Mouse (Mus musculus) limb, embryonic 11.5 days (tissue): ENCODE results near the gene Cdh22. TPM values are rescaled to one million over a fixed set of nuclear protein-coding genes. Genes with fewer than 3 reads are reported as not detected.

Experiments used
- ATAC-seq: fragments of 200-750 bp; cut with Nextera tagmentation; 2 replicates; pipeline ENCODE4 v1.8.0; 2017; ENCODE audit warnings: low read depth; ENCODE audit not compliant: insufficient number of reproducible peaks, low FRiP score, low TSS enrichment
- DNase-seq: peaks from one replicate; pipeline ENCODE4 v3.0.0-alpha.2; 2015; ENCODE audit warnings: low spot score
- H3K27ac ChIP-seq: fragments of 300-500 bp; sonication (generic); replicated peaks from 2 replicates; pipeline ENCODE4 v1.5.1; 2014; ENCODE audit warnings: low read depth, mild to moderate bottlenecking, low read length
- H3K27me3 ChIP-seq: fragments of 300-500 bp; sonication (generic); 2 replicates; pipeline ENCODE4 v1.6.1; 2014; ENCODE audit warnings: mild to moderate bottlenecking, low read length, mixed read lengths; ENCODE audit not compliant: control insufficient read depth, insufficient read depth
- H3K36me3 ChIP-seq: fragments of 300-500 bp; sonication (generic); 2 replicates; pipeline ENCODE4 v1.6.1; 2014; ENCODE audit warnings: mild to moderate bottlenecking, low read length, moderate library complexity, mixed read lengths; ENCODE audit not compliant: control insufficient read depth, insufficient read depth
- H3K4me1 ChIP-seq: fragments of 300-500 bp; sonication (generic); 2 replicates; pipeline ENCODE4 v1.6.1; 2014; ENCODE audit warnings: low read length, mixed read lengths; ENCODE audit not compliant: control insufficient read depth, insufficient read depth
- H3K4me2 ChIP-seq: fragments of 300-500 bp; sonication (generic); 2 replicates; pipeline ENCODE4 v1.6.1; 2014; ENCODE audit warnings: low read depth, mild to moderate bottlenecking, moderate library complexity; ENCODE audit not compliant: severe bottlenecking
- H3K4me3 ChIP-seq: fragments of 300-500 bp; sonication (generic); 2 replicates; pipeline ENCODE4 v1.5.1; 2014; ENCODE audit warnings: low read depth, low read length
- H3K9ac ChIP-seq: fragments of 300-500 bp; sonication (generic); 2 replicates; pipeline ENCODE4 v1.6.1; 2014; ENCODE audit warnings: mild to moderate bottlenecking, low read length
- H3K9me3 ChIP-seq: fragments of 300-500 bp; sonication (generic); 2 replicates; pipeline ENCODE4 v1.6.1; 2016; ENCODE audit warnings: low read length; ENCODE audit not compliant: control insufficient read depth
- WGBS: fragments of 180-500 bp; shearing (Covaris S2); extraction: QIAGEN DNeasy Blood & Tissue Kit; methylation state at CpG from one replicate; pipeline ENCODE4 v1.1.7; 2014; 5-methylcytosine and 5-hydroxymethylcytosine counted together
- polyA plus RNA-seq: library from polyadenylated mRNA; unstranded; fragments of >200 nt; fragmentation: Nextera tagmentation; extraction: Ambion mirVana; gene quantifications from 2 replicates; pipeline ENCODE4 v1.2.1, GENCODE M21; 2014

The Cdh22 gene
- polyA plus RNA-seq, 1 experiment from 2014 or later: 1.1 TPM

DNA sequence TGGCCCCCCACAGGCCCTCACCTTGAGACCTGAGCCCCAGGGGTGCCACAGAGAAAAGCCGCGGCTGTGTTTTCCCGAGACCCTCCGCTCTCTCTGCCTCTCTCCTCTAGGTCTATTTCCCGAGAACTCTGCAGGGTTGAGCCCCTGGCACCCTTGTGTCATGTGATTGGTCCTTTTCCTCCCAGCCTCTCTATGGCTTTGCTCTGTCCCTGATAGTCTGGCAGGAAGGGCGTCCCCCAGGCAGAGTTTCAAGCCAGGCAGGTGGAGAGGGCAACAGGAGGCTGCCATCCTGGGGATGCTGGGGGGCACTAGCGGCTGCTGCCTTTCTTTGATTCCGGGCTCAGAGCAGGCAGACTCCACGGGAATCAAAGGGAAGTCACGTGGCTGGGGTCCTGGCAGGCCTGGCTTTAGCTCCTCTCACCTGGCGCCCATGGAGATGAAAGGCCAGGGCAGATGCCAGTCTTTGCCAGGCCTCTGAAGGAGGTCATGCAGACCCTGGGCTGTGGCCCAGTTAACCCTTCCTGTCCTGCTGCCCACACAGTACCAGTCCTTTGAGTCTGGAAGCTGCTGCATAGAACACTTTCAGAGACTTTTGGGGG is 8.6 kb upstream of the Cdh22 start:
- no peak; the same call in 1 of the 2 replicates for ATAC-seq
- DNase-seq: no peak
- Histone ChIP-seq H3K36me3 (no peaks in the 10 kb centered on the region), H3K4me2 (peak overlapping the region; percentile 16; the same call in 1 of the 2 replicates), H3K9me3 (no peaks in the 10 kb centered on the region), H3K27ac (no peak overlapping the region), H3K9ac (no peak overlapping the region), H3K4me3 (no peak overlapping the region), H3K4me1 (peaks cover 11% of the 10 kb centered on the region; the same call in 1 of the 2 replicates), H3K27me3 (peaks cover 75% of the 10 kb centered on the region)
- WGBS: 3% methylated on average over 11 of the region's 11 CpGs

DNA sequence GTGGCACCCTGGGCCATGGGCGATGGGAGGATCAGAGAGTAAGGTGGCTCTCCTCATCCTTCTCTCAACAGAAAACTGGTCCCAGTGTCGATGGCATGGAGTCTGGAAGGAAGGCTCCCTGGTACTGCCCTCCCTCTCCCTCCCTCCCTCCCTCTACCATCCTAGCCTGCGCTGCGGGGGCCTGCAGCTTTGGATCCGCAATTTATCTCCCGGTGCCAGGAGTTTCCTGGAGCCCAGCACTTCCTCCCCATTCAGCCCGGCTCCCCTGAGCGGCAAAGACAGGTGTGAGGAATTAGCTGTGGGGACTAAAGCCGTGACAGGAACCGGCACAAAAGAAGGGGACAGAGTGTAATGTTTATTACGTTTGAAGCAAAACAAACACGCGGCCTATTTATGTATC is 7.9 kb upstream of the Cdh22 start:
- ATAC-seq (no peak), DNase-seq (no peak)
- Histone ChIP-seq H3K27me3 (peaks cover 81% of the 10 kb centered on the region), H3K4me1 (peaks cover 11% of the 10 kb centered on the region; the same call in 1 of the 2 replicates), H3K4me2 (no peak overlapping the region), H3K4me3 (no peak overlapping the region), H3K36me3 (no peaks in the 10 kb centered on the region), H3K27ac (no peak overlapping the region), H3K9ac (no peak overlapping the region), H3K9me3 (no peaks in the 10 kb centered on the region)
- under 1% methylated on average over 13 of the region's 13 CpGs for WGBS

DNA sequence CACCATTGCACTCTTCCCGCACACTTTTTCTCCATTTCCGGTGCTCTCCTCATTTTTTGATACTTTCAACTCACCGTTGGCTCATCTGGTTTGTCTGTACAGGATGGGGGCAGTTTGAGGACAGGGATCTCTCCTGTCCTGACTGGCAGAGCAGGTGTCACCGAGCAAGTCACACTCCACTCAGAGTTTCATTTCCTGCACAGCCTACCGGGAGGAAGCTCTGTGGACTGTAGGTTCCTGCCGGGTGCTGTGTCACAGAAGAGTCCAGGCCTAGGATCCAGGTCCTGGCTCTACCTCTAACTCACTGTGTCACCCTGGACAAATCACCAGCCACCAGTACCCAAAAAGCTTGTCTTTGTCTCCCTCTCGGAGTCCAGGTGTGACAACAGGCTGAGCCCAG is 7.1 kb upstream of the Cdh22 start:
- H3K4me3 ChIP-seq: no peak overlapping the region
- peaks cover 81% of the 10 kb centered on the region for H3K27me3 ChIP-seq
- H3K4me1 ChIP-seq: peaks cover 11% of the 10 kb centered on the region; the same call in 1 of the 2 replicates
- WGBS: 59% methylated on average over 7 of the region's 7 CpGs
- DNase-seq: no peak
- no peak overlapping the region for H3K9ac ChIP-seq
- H3K9me3 ChIP-seq: no peaks in the 10 kb centered on the region
- H3K27ac ChIP-seq: no peak overlapping the region
- no peaks in the 10 kb centered on the region for H3K36me3 ChIP-seq
- H3K4me2 ChIP-seq: no peak overlapping the region
- ATAC-seq: no peak

DNA sequence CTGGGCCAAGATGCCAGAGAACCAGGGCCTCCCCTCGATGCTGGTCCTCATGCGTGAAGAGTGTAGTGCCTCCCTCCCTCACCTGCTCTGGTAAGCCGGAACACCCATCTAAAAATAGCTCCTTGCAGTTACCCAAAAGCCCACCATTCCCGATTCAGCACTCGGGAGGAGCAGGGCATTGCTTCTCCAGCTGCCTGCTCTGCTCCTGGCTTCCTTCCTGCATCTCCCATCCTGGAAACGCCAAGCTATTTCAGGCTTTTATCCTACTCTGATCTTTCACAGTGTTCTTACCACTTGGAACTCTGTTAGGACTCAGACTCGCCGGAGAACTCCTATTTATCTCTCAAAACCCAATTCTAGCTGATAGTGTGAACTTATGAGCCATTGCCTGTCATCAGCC is 5.7 kb upstream of the Cdh22 start:
- DNase-seq: no peak
- Histone ChIP-seq H3K4me3 (no peak overlapping the region), H3K4me1 (peaks cover 11% of the 10 kb centered on the region; the same call in 1 of the 2 replicates), H3K9me3 (no peaks in the 10 kb centered on the region), H3K27ac (no peak overlapping the region), H3K4me2 (no peak overlapping the region), H3K27me3 (peaks cover 87% of the 10 kb centered on the region), H3K9ac (no peak overlapping the region), H3K36me3 (no peaks in the 10 kb centered on the region)
- WGBS: 37% methylated on average over 8 of the region's 8 CpGs
- ATAC-seq: no peak

DNA sequence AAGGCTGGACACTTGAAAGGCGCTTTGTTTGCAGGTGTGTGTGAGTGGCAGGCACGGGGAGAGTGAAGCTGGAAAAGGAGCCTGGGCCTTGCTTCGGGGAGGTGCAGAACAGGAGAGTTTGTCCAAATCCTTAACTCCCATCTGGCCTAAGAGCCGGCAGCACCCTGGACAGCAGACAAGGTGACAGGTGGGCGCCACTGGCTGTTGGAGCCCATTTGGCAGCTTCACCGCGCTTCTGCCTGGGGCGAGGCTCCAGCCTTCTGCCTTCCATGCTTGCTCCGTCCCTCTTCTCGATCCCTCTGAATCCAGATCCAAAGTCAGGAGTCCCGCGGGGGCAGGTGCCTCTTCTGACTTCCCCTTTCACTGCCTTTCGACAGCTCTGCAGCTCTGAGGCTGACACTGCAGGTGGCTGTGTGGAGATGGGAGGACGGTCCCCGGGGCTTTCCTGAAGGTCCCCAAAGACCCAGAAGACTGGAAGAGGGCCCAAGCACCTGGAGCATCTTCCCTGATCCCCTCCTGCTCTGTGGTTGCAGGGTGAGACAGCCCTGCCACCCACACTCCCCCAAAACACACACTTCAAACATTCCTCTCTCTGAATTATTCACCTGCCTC is 5.0 kb upstream of the Cdh22 start:
- DNase-seq: peak; percentile 77
- no peak overlapping the region for H3K27ac ChIP-seq
- WGBS: 8% methylated on average over 15 of the region's 15 CpGs
- no peaks in the 10 kb centered on the region for H3K36me3 ChIP-seq
- H3K4me3 ChIP-seq: no peak overlapping the region
- no peak overlapping the region for H3K9ac ChIP-seq
- no peaks in the 10 kb centered on the region for H3K9me3 ChIP-seq
- H3K4me1 ChIP-seq: peaks cover 11% of the 10 kb centered on the region
- H3K4me2 ChIP-seq: no peak overlapping the region
- ATAC-seq: no peak
- peaks cover 91% of the 10 kb centered on the region for H3K27me3 ChIP-seq

DNA sequence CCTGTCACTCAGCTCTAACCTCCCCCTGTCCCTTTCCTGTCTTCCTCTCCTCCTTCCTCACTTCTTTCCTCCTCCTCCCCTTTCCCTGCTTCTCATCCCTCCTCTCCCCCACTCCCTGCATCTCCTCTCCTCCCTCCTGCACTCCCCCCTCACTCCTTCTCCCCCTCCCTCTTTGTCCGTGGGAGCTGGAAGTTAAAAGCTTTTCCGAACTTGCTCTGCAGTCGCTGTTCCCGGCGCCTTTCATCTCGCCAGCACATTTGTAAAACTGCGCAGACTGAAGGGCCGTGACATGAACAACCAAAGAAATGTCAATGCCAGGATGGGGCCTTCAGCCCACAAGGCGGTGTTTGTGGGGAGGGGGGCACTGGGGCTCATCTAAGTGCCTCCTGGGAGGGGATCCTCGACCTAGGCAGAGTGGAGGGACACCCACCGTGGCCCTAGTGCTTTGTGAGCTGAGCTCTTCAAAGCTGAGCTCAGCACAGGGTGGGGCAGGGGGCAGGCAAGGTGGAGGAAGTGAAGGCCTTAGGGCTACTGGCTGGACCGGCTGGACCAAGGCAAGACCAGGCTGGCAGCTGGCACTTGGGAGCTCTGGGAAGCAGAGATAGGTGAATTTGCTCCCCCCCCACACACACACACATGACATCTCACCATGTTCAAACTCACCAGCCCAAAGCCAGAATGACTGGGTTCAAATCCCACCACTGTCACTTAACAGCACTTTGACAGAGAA is 3.9 kb upstream of the Cdh22 start:
- Histone ChIP-seq H3K27me3 (peaks cover 98% of the 10 kb centered on the region), H3K27ac (no peak overlapping the region), H3K4me2 (no peak overlapping the region), H3K9ac (no peak overlapping the region), H3K4me3 (no peak overlapping the region), H3K9me3 (no peaks in the 10 kb centered on the region), H3K4me1 (peaks cover 20% of the 10 kb centered on the region), H3K36me3 (no peaks in the 10 kb centered on the region)
- DNase-seq (no peak), ATAC-seq (no peak)
- 3% methylated on average over 12 of the region's 12 CpGs for WGBS

DNA sequence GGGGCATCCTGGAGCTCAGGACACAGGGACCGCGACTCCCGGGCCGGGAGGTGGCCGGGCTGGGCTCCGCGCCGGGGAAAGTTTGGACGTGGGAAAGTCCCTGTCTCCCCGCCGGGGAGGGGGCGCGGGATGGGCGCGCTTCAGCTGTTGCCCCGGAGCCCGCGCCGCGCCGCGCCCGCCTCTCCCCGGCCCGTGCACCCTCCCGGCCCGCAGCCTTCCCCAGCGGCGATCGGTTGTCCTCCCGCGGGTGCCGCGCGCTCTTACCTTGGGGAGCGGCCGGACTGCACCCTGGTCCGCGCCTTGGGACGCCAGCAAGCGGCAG is 401 bp downstream of the Cdh22 start:
- H3K36me3 ChIP-seq: no peaks in the 10 kb centered on the region
- ATAC-seq: no peak

DNA sequence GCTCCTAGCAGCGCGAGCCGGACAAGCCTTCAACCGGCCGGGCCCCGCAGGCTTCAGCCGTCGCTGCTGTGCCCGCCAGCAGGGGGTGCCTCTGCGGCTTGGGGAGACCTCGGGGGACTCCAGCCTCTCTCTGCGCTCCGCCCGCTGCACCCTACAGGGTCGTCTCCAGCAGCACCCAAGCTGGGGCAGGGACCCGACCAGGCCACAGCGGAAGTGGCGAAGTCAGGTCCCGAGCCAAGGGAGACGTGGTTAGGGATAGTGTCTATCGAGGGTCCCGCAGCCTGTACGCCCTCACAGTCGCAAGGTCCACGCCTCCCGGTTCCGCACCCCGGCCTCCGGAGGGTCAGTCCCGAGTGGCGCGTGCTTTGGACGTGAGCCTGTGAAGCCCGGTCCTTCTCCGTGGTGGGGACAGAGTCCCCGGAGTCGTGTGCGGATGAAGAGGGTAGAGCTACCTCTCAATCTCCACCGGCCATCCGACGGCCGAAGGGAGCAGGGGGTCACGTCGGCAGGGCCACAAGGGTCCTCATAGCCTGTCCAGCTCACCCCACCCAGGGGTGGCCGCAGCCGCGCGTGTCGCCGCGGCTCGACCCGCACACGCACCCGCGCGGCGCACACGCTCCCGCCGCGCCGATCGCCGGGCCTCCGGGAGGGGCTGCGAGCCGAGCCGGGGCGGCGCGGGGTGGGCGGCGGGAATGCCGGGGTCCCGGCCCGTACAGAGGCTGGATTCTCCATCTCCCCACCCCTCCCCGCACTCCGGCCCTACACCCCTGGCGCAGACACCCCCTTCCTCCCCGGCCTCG is 962 bp downstream of the Cdh22 start:
- WGBS: 2% methylated on average over 81 of the region's 82 CpGs

More for the DNA sequence above, 401 bp downstream of the Cdh22 start:
- H3K9ac ChIP-seq: peak overlapping the region; percentile 48
- WGBS: 1% methylated on average over 40 of the region's 41 CpGs
- H3K4me1 ChIP-seq: peaks cover 11% of the 10 kb centered on the region
- no peak overlapping the region for H3K27ac ChIP-seq
- H3K27me3 ChIP-seq: peaks cover 95% of the 10 kb centered on the region
- H3K4me2 ChIP-seq: peak overlapping the region; percentile 95
- peak overlapping the region; percentile 50 for H3K4me3 ChIP-seq
- DNase-seq: no peak
- no peaks in the 10 kb centered on the region for H3K9me3 ChIP-seq

More for the DNA sequence above, 962 bp downstream of the Cdh22 start:
- peak overlapping the region; percentile 50 for H3K4me3 ChIP-seq
- peak overlapping the region; percentile 95 for H3K4me2 ChIP-seq
- H3K36me3 ChIP-seq: no peaks in the 10 kb centered on the region
- peaks cover 91% of the 10 kb centered on the region for H3K27me3 ChIP-seq
- H3K9me3 ChIP-seq: no peaks in the 10 kb centered on the region
- peak overlapping the region; percentile 48; the same call in 1 of the 2 replicates for H3K9ac ChIP-seq
- DNase-seq (peak; percentile 78), ATAC-seq (no peak)
- no peak overlapping the region for H3K27ac ChIP-seq
- peaks cover 11% of the 10 kb centered on the region for H3K4me1 ChIP-seq
